Mouse (Mus musculus) testis, postnatal 14 days (tissue): ENCODE results near the gene Slc12a1.

ENCODE experiments used
- DNase-seq: peaks from one replicate; pipeline ENCODE4 v3.0.0; 2021; ENCODE audit warnings: low spot score

Slc12a1 gene

GRCm38 (mm10) chr2:125254630-125255029 lies 102.3 kb downstream of the Slc12a1 start:
- DNase-seq = no peak

DNA sequence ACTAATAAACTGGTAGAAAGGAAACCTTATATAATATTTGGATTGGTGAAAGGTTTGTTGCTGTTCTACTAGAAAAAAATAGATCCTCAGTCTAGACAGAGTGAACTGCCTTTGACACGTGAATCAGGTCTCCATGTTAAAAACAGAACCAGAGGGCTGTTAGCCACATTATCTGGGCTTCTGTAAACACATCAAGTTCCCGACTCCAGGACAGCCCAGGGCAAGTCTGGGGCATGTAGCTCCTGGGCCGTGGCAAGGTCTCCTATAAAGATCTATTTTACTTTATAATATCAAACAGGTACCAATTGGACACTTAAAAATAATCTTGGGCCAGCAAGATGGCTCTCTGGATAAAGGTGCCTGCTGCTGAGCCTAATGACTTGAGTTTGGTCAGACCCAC lies 103.6 kb downstream of the Slc12a1 start:
- DNase-seq = no peak

DNA sequence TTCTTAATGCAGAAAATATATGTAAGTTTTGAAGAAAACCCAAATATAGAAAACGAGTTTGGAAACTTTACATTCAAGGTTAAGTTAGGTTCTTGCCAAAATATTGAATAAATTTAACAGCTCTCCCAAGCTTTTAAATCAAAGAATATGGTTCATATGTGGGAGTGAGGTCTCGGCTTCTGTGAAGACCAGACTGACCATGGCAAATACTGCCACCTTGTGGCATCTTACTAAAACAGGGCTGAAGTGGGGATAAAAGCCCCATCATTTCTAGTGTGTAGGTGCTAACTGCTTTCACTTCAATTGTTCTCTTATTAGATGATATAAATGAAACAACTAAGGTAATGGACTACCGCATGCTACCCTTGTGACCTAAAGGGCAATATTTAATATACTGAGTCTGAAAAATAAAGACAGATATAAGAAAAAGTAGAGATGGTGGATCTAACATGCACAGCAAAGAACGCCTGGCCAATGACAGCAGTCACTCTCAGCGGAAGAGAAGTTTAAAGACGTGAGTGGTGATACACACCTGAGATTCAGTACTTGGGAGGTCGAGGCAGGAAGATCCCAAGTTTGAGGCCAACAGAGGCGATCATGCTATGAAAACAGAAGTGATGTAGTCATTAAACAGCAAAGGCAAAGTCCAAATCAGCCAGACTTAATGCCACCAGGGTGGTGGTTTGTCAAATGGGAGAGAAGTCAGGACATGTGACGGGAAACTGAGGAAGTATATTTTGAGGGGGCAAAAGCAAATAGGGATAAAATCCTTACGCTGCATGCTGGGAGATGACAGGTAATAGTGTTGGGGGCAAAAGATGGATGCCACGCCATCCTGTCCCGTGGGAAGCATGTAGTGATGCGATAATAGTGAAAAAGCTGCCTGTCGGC lies 107.2 kb downstream of the Slc12a1 start:
- no peak for DNase-seq

DNA sequence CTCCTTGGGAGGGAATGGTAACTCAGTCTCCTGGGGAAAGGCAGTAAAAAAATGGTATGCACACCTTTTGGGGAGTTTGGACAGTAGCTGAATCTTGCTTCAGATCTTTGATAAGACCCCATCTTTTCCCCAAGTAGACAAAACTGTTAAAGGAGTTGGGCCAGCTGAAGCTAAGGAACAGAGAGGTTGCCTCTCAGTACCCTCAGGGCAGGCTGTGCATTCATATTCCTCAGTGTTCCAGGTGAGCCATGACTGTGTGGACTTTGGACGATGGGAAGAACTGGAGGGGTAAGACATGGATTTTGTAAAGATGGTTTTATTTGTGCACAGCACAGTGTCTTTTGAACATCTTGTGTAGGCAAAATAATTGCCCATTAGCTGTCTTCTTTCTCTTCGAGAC lies 108.0 kb downstream of the Slc12a1 start:
- no peak for DNase-seq

DNA sequence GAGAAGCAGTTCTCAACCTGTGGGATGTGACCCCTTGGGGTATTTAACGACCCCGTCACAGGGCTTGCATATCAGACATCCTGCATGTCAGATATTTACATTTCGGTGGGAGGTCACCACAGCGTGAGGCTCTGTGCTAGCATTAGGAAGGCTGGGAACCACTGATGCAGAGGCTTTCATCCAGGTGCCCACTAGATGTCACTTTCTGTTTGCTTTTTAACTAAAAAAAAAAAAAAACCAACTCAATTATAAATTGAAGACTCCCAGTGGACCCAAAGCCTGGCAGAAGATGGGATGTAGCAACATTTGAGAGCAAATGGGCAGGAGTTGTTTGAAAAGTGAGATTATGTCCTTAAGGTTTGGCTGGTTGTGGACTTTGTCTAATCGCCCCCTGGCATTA lies 110.8 kb downstream of the Slc12a1 start:
- no peak for DNase-seq

GRCm38 (mm10) chr2:125263753-125264152 lies 111.4 kb downstream of the Slc12a1 start:
- no peak for DNase-seq

DNA sequence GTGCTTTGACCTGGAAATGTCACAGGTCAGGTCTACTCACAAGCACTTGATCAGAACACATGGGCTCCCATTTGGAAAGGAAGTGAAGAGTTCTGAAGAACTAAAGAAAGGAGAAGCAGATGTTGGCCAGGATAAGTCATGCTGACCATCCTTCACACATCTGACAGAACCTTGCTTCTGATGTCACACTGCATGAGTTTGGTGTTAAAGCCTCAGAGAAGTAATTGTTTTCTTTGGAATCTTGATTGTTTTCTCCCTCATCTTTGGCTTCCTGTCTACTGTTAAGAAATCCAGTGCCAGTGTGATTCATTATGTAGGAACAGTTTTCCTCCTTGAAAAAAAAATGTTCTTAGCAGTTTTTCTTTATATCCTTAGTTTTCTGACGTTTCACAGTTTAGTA lies 116.6 kb downstream of the Slc12a1 start:
- no peak for DNase-seq

- DNase-seq = no peak
Measured at GRCm38 (mm10) chr2:125275617-125276016, 123.3 kb downstream of the Slc12a1 start.

DNA sequence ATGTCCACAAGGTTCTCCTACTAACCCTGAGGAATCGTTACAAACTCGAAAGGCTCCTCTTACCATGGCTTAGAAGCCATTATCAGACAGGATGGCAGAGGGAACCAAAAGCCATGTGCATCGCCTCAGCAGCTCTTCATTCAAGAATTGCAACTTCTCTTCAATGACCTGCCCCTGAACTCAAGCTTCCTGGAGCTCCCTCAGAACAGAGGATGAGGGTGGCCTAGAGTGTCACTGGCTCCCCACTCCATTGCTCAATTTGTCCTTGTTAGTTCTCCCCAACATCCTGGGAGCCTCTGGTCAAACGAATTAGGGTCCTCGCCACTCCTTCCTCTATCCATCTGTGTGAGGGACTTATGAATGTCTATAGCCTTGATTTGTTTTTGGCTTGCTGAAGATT lies 124.4 kb downstream of the Slc12a1 start:
- no peak for DNase-seq

GRCm38 (mm10) chr2:125278474-125278873 lies 126.2 kb downstream of the Slc12a1 start:
- DNase-seq = no peak
